Mouse (Mus musculus) monocyte, adult 5-6 weeks (primary cell): ENCODE measurements around the gene Ift140. TPM values are rescaled to one million over a fixed set of nuclear protein-coding genes. Genes with fewer than 3 reads are reported as not detected.
A peak's percentile ranks its signal among the peaks of the same experiment; 100 is the strongest.

Source experiments
- ATAC-seq: fragments of 153-309, 156-312 bp; replicated peaks from 2 replicates; pipeline ENCODE4 v1.8.0; 2017; ENCODE audit warnings: mild to moderate bottlenecking; ENCODE audit not compliant: low TSS enrichment, insufficient number of reproducible peaks, severe bottlenecking, poor library complexity, low FRiP score
- total RNA-seq: library from RNA; stranded (forward); fragments of 200-1000, 200-491, 200-594 nt; gene quantifications from 3 replicates; pipeline ENCODE4 v1.2.3, GENCODE M21; 2017

The Ift140 gene
- total RNA-seq = 11.7 to 13.0 TPM (median 12.6 TPM) in 3 replicates

DNA sequence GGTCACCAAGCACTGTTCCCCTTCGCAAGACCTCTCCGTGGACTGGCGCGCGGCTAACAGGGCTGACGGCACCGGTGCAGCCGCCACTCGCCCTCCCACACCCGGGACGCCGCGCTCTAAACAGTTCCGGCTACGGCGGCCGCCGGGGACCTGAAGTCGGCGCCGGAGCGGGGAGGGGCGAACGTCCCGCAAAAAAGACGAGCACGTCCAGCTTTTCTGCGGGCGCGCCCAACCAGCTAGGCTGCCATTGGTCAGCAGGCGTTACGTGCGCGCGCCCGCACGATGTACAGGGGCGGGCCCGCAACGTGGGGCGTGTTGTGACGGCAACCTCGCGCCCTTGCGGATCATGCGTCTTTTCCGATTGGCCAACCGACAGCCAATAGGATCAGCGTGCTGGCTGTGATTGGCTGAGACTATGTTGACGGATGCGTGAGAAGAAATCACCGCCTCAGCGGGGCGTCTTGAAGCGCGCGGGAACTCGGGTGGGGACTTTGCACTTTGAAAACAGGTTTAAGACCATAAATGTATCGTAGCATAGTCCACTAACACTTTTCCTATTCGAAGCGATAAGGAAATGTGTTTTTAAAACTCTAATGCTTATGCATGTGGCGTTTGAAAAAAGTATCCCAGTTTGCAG is at the start of gene Ift140, which contains the start of gene Cramp1l:
Gene Ift140, plus strand, starts transcription at position 431 of the 637 bp plus-strand sequence.
Gene Cramp1l, minus strand, starts transcription at position 134 of the 637 bp plus-strand sequence.
- peak; percentile 93 for ATAC-seq

DNA sequence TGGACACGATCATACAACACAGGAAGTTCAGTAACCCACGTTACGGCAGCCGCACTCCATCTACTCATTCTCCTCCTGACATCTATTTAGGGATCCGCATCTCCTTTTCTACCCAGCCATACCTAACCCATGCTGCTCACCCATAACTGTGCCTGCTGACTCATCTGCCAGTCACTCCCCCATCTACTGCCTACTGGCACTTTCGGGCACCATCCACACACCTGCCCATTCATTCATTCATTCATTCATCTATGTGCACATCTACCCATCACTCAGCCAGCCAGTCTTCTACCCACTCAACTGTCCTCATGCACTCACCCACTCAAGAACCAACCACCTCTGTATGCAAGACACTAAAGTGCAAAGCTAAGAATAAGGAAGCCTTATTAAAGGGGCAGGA is 28.7 kb upstream of the Ift140 start:
- ATAC-seq = no peak

DNA sequence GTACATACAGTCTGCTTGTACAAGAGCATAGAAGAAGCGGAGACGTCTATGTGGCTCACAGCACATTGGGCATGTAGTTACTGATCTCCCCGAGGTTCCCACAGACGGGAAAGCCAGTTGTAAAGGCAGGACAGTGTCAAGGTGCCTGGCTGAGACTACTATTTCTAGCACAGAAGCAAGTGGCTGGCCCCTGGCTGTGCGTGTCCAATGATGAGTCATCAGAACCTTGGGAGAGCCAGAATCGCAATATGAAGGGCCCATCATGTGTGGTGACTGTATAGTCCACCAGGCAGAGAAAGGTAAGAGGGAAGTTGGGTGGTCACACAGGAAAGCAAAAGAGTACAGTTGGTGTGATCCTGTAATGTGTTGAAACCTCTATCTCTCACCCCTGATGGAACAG is 21.2 kb upstream of the Ift140 start:
- no peak for ATAC-seq

DNA sequence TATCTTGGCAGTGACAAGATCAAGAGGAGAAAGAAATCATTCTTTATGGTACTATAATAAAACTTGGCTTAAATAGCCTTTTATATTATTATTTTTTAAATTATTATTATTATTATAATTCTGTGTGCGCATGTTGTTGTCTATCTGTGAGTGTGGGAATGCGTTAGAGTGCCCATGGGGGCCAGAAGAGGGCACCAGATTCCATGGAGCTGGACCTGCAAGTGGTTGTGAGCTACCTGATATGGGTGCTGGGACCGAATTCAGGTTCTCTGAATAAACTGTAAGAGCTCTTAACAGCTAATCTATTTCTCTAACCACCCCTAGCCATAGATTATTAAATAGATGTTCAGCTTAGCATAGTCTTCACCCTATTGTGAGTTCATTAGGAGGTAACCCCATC is 10.8 kb upstream of the Ift140 start:
- no peak for ATAC-seq

DNA sequence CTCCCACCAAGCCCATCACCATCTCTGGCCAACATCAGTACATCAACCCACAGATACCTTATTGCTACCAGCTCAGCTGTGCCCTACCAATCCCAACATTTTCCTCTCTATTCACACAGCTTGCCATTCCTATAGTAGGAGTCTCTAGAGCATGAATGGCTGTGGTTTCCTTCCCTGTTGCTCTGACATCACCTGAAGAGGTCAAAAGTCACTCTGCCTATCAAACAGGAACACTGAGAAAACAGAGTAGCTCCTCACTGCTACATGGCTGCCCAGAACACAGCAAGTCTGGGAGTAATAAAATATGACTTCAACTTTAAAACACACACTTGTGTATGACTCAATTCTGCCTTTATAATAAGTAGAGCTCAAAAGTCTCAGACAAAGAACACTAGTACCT is 8.4 kb upstream of the Ift140 start:
- ATAC-seq = no peak

DNA sequence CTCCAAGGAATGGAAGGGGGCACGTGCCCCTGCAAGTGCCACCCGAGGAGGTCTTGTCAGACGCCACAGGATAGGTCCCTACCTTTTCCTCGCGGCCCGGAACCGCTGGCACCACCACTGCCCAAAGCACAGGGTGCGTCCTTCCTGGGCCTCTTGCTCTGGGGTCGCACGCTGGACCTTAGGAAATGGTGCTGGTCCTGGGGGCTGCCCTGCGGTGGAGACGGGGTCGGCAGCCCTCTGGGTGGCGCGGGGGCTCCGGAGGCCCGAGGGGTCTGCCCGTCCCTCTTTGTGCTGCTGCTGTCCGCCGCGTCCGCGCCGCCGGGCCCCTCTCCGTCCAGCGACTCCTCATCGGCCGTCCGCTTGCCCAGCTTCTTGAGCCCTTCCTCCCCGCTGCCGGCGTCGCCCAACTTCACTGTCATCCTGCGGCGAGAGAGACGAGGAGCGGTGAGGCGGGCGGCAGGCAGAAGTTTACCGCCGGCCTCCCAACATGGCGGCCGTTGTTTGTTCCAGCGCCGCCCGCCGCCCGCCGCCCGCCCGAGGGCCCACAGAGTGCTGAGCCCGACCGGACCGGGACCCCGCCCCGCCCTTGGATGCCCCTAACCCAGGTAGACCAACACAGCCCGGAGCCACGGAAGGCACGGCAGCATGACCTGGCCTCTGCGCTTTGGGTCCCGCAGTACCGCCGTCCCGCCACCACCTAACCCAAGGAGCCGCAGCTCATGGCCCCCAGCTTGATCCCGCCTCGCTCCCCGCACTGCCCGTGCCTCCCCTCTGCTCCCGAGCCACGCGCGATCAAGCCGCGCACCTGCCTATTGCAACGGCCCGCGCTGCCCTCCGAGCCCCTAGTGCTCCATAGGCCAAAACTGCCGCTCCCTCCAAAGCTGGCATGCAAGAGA is 2.0 kb upstream of the Ift140 start:
- no peak for ATAC-seq

DNA sequence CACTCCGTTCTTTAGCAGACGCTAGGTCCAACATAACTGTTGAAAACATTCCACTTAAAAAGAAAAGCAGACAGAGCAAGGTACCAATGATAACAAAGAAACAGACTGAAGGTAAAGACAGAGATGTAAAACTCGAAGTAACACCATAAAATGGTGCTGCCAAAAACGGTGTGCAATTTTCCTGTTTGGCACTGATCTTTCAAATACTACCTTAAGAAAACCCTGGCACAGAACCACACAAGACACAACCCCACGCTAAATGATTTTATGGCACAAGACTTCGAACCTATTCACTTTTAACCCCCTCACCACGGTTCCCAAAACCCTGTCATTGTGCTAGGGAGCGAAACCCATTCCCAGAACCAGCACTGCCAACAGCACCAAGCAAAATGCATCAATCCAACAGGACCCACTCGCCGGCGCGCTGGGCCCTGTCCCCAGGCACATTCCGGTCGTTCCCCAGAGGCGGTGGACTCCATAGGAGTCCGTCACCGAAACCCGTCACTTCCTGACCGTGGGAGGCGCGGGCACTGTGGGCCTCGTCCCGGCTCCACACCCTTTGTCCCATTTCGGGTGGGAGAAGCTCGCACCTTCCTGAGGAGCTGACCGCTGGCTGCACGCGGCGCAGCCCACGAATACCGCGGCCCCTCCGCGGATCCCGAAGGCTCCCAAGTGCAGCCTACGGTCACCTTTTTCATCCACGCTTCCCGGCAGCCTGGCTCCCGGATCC is 879 bp upstream of the Ift140 start:
- no peak for ATAC-seq

DNA sequence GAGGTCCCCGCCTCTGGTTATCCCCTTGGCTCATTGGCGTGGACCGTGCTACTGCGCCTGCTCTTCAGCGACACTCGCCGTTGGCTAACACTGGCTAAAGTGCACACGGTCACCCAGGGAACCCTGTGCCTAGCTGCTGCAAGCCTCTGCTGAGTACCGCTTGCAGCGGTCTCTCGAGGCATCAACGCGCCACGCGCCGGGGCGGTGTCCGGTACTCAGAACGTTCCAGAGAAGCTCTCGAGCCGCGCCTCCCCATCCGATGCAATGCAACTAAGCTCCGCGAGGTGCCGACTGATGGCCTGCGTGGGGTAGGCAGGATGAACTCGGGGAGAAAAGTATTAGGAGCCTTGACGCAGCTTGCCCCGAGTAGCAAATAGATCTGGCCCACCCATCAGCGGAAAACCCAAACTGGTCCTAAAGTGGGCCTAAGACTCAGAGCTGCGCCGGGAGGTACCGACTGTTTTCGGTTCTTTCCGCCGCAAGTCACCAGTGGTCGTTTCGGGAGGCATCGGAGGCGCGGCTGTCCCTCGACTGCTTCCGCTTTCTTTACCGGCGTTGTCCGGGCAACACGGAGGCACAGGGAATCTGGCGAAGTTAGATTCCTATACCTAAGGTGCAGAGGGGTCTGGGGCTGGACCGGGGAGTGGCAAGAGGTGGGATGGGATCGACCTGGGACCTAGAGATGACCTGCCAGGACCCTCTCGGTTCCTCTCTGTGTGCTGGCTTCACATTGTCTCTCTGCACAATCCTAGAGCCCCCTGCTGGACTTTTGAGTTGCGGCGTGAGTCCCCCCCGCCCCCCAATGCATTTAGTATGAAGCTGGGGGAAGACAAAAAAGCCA is 627 bp downstream of the Ift140 start:
- ATAC-seq = peak; percentile 70

DNA sequence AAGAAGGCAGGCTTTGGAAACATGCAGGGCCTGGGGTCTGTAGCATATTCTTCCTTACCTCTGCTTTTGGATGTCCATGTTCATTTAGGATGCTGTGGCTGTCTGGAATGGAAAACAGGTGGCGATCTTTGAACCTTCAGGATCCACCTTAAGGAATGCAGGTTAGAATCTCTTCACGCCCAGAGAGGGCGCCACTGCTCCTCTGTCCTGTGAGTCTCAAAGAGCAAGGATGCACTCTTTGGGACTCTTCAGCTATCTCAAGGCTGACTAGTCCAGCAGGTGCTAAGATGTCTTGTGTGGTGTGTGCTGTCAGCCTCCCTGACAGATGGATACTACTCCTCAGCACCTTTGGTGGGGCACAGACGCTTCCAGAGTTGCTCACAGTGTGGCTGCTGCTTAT is 20.3 kb downstream of the Ift140 start:
- no peak for ATAC-seq

DNA sequence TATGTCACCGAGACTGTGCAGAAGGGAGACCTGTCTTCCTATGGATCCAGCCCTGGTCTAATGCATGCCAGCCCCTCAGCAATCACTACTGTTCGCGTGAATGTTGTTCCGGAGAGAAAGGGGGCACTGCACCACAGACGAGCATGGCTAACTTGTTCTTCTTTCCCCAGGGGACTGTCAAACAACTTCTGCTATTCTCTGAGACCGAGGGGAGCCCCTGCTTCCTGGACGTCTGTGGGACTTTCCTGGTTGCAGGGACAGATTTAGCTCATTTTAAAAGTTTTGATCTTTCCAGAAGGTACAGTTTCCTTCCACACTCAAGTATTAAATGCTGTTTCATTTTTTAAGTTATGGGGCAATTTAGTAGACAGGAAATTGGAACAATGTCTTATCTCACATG is 29.0 kb downstream of the Ift140 start:
- peak; percentile 32; the same call in 1 of the 2 replicates for ATAC-seq

DNA sequence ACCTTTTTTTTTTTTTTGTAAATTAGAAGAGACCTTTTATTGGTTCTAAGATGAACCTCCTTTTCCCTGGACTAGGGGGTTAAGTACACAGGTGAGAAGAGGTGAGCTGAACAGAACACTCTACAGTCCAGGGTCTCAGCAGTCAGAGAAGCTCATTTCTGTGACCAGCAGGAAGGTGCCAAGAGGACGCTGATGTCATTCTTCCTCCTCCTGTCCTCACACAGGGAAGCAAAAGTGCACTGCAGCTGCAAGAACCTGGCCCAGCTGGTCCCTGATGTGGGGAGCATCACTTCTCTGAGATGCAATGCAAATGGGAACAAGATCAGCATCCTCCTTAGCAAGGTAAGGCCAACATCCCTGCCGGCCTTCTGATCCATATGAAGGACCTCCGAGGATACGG is 29.4 kb downstream of the Ift140 start:
- no peak for ATAC-seq

DNA sequence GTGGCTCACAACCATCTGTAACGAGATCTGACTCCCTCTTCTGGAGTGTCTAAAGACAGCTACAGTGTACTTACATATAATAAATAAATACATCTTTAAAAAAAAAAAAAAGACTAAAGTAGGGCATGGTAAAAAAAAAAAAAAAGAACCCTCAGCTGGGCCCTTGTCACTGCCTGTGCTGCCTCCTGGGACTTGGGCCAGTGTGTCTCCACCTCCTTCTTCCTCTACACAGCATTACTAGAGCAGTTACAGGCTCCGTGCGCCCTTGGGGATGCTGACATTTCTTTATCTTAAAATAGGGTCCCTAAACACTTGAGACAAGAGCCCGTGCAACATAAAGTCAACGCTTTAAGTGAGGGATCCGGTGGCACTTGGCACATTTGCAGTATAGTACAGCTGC is 31.3 kb downstream of the Ift140 start:
- ATAC-seq = no peak

DNA sequence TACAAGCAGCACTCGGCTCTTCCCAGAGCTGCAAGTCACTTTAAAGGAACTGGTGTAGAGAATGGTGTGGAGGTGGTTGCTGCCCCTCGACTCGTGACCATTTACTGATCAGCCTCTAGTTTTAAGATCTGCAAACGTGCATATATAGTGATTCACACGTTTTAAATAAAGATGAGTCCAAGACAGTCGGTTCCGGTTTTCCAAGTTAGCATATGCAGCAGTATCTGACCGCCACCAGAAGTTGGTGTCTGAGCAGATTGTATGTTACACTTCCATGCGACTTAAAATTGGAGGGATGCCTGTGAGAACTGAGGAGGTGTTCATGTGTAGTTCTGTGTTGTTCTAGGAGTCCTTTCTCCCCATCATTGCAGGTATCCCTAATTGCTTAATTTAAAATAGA is 37.4 kb downstream of the Ift140 start:
- ATAC-seq = no peak

DNA sequence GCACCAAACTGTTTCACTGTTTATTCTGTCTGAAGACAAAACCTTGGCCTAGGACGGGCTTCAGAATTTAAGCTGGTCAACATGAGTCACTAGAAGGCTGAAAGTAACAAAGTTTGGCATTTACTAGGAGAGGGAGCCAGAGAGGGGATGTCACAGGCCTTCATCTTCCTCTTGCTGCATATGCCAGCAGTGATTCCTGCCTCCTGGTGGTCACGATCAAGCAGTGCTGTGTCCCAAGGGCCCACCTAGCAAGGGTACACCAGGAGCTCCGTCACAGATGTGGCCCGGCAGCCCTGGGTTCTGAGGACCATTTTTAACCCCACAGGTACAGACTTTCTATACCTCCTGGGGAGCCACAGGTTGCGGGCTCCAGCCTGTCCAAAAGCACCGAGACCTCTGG is 41.2 kb downstream of the Ift140 start:
- ATAC-seq = no peak

DNA sequence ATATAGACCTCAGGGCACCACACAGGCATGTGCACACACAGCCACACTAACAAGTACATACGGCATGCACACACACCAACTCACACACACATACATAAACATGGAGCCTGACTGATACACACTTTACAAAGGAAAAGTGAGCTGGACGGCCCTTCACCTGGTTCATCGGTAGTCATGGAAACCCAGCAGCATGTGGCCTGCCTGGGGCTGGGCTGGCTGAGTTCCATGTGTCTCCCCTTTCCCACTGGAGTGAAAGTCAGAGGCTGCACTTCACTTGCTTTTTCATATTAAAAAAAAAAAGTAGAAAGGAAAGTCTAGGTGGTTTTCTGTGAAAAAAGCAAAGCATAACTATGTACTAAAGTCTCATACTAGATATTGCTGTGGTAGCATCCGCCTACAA is 47.4 kb downstream of the Ift140 start:
- no peak for ATAC-seq

DNA sequence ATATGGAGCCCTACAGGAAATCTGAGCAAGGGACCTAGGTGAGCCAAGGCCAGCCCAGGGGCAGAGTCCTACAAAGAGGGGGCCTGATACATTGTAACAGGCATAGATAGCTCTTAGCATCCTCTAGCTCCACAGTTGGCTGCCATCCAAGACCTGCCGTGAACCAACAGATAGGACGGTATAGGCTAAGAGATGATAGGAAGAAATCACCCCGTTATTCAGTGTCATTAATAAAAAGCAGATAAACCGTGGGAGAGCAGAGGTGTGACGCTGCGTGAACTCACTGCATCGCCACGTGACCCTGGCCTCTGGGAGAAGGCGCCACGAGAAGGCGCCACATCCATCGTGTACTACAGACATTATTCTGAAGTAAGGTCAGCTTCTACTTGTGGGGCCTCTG is 48.0 kb downstream of the Ift140 start:
- ATAC-seq = no peak

DNA sequence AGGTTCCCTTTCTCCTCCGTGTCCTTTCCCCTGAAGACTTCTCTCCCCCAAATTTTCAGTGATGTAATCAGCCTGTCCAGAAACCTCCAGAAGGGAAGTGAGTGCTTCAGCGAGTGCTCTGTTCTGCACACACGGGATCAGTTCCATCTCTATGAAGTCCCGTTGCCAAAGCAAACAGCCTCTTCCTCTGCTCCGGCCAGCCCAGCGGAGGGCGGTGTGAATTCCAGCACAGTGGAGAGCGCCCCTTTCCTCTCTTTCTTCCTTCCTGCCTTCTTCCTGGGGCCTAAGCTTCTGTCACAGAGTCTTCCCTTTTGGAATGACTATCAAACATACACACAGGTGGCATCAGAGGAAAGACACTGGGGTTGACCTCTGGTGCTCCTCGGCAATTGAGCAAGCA is 48.5 kb downstream of the Ift140 start:
- ATAC-seq = no peak

DNA sequence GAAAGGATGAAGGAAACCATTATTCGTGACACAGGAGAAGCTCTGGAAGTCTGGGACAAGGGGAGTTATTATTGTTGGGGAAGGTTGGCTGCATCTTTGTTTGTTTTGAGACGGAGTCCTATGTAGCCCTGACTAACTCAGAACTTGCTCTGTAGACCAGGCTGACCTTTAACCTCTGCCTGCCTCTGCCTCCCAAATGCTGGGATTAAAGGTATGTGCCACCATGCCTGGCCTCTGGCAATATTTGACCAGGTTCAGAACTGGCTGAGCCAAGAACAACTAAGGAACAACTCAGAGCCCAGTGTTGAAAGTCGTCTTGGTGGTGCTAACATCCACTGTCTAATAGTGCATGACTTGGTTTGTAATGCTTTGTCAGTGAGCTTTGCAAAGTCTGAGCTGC is 49.3 kb downstream of the Ift140 start:
- ATAC-seq = no peak

DNA sequence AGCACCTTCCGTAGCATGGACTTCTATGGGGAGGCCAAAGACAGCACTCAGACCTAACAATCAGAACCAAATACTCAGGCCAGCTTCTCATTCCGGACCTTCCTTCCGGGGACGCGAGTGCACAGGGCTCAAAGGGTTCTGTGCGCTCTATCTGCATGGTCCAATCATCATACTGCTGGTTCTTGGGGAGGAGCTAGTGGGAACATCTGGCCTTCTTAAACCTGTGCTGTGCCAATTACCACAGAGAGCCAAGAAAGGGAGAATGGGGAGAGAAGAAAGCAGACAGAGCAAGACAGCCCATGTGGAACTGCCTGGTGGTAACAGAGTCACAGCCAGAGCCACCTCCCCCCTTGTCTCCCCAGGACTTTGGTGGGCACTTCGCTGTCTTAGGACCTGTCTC is 50.7 kb downstream of the Ift140 start:
- no peak for ATAC-seq
